Comparison of ENCODE assay signal across 29 mouse cellular contexts in the genomic region with DNA sequence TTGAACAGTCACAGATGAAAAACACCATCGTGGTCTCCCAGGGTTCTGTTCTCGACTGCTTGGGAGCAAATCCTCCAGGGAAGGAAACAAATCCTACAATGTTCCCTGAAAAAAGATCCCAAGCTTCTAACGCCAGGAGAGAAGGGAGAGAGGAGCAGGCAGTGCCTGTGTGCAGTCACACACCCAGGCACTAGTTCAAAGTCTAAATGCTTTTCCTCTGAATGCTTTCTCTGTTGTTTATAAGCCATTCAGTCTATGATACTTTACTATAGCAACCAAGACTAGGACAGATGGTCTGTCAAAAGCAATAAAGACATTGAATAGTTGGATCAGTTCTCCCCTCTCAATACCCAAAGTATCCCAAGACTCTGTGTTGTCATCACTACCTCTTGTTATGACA. TPM values are rescaled to one million over a fixed set of nuclear protein-coding genes. Genes with fewer than 3 reads are reported as not detected.
"Had no signal": no experiment of that assay in that cellular context is flagged by ENCODE, and none has a peak within 500 bp of the region (broad histone marks: within the 10 kb centered on the region; RNA-seq: fewer than 3 reads in every experiment).

No protein-coding gene starts in this region.

- H3K4me2 ChIP-seq: liver, embryonic 13.5 days; midbrain, embryonic 11.5 days had no signal

- H3K36me3 ChIP-seq: liver, embryonic 13.5 days had no signal

- H3K9ac ChIP-seq: liver, embryonic 13.5 days had no signal

- H3K27me3 ChIP-seq: liver, embryonic 13.5 days had no signal

- H3K27ac ChIP-seq: kidney, postnatal 0 days; left cerebral cortex, adult 2 months; liver, embryonic 13.5 days; stomach, postnatal 0 days had no signal

- H3K9me3 ChIP-seq: liver, embryonic 13.5 days had no signal

- H3K4me1 ChIP-seq: liver, embryonic 13.5 days had no signal

- DNase-seq: kidney, postnatal 4 days; layer of hippocampus, postnatal 36 days; liver, embryonic 13.5 days; lung, adult 2 months; lung, postnatal 14 days; lung, postnatal 4 days; midbrain, embryonic 14.5 days; right cerebral cortex, postnatal 14 days; right cerebral cortex, postnatal 4 days; thymus, adult 2 months; thymus, postnatal 14 days; thymus, postnatal 4 days had no signal

- H3K4me3 ChIP-seq: left cerebral cortex, adult 2 months; liver, embryonic 13.5 days had no signal

RNA-seq across cellular contexts. Expression of gene Dmp1, which starts 15.1 kb away (rescaled TPM):
- total RNA-seq: liver, adult 2 months; megakaryocyte progenitor cell, adult 5-6 weeks; megakaryocyte-erythroid progenitor cell, adult 5-6 weeks; midbrain, postnatal 0 days had no signal
- polyA plus RNA-seq: kidney, embryonic 14.5 days; limb, embryonic 11.5 days; liver, adult 2 months; liver, embryonic 13.5 days; liver, embryonic 16.5 days; lung, adult 2 months; neural tube, embryonic 14.5 days; thymus, adult 2 months had no signal

RNA-seq across cellular contexts. Expression of gene Dspp, which starts 16.8 kb away (rescaled TPM):
- total RNA-seq: layer of hippocampus, postnatal 10 days; liver, adult 2 months; megakaryocyte progenitor cell, adult 5-6 weeks; megakaryocyte-erythroid progenitor cell, adult 5-6 weeks; midbrain, postnatal 0 days had no signal
- polyA plus RNA-seq: kidney, embryonic 14.5 days; kidney, postnatal 0 days; limb, embryonic 11.5 days; limb, embryonic 14.5 days; liver, adult 2 months; liver, embryonic 13.5 days; liver, embryonic 16.5 days; lung, adult 2 months; lung, embryonic 16.5 days; midbrain, embryonic 11.5 days; midbrain, embryonic 14.5 days; midbrain, postnatal 0 days; neural tube, embryonic 11.5 days; neural tube, embryonic 14.5 days; stomach, embryonic 14.5 days; stomach, postnatal 0 days; thymus, adult 2 months had no signal
